Mouse (Mus musculus) embryonic facial prominence, embryonic 15.5 days (tissue): Measurements from ENCODE around the gene Dnajc15. TPM values are rescaled to one million over a fixed set of nuclear protein-coding genes. Genes with fewer than 3 reads are reported as not detected.

Experiments used
- ATAC-seq: fragments of 200-750 bp; cut with Nextera tagmentation; 2 replicates; pipeline ENCODE4 v1.8.0; 2017; ENCODE audit warnings: low read depth, moderate TSS enrichment; ENCODE audit not compliant: insufficient number of reproducible peaks, low FRiP score, low TSS enrichment
- H3K27ac ChIP-seq: fragments of 300-500 bp; sonication (generic); replicated peaks from 2 replicates; pipeline ENCODE4 v1.5.1; 2015; ENCODE audit warnings: mild to moderate bottlenecking, inconsistent platforms
- H3K27me3 ChIP-seq: fragments of 300-500 bp; sonication (generic); 2 replicates; pipeline ENCODE4 v1.6.1; 2015; ENCODE audit warnings: inconsistent platforms
- H3K36me3 ChIP-seq: fragments of 300-500 bp; sonication (generic); 2 replicates; pipeline ENCODE4 v1.6.1; 2015; ENCODE audit warnings: mild to moderate bottlenecking, inconsistent platforms
- H3K4me1 ChIP-seq: fragments of 300-500 bp; sonication (generic); 2 replicates; pipeline ENCODE4 v1.6.1; 2015; ENCODE audit warnings: inconsistent platforms
- H3K4me2 ChIP-seq: fragments of 300-500 bp; sonication (generic); replicated peaks from 2 replicates; pipeline ENCODE4 v1.6.1; 2015; ENCODE audit warnings: mild to moderate bottlenecking, inconsistent platforms
- H3K4me3 ChIP-seq: fragments of 300-500 bp; sonication (generic); replicated peaks from 2 replicates; pipeline ENCODE4 v1.5.1; 2015; ENCODE audit warnings: mild to moderate bottlenecking, inconsistent platforms
- H3K9ac ChIP-seq: fragments of 300-500 bp; sonication (generic); 2 replicates; pipeline ENCODE4 v1.6.1; 2015; ENCODE audit warnings: inconsistent platforms
- H3K9me3 ChIP-seq: fragments of 300-500 bp; sonication (generic); replicated peaks from 2 replicates; pipeline ENCODE4 v1.6.1; 2016; ENCODE audit warnings: inconsistent platforms
- WGBS: fragments of 180-500 bp; shearing (Covaris S2); methylation state at CpG from one replicate; pipeline ENCODE4 v1.1.7; 2015; 5-methylcytosine and 5-hydroxymethylcytosine counted together
- polyA plus RNA-seq: library from polyadenylated mRNA; unstranded; fragments of >200 nt; fragmentation: Nextera tagmentation; extraction: Ambion mirVana; gene quantifications from 2 replicates; pipeline ENCODE4 v1.2.1, GENCODE M21; 2015

Gene Dnajc15
- 97.3 and 102 TPM in 2 replicates for polyA plus RNA-seq

DNA sequence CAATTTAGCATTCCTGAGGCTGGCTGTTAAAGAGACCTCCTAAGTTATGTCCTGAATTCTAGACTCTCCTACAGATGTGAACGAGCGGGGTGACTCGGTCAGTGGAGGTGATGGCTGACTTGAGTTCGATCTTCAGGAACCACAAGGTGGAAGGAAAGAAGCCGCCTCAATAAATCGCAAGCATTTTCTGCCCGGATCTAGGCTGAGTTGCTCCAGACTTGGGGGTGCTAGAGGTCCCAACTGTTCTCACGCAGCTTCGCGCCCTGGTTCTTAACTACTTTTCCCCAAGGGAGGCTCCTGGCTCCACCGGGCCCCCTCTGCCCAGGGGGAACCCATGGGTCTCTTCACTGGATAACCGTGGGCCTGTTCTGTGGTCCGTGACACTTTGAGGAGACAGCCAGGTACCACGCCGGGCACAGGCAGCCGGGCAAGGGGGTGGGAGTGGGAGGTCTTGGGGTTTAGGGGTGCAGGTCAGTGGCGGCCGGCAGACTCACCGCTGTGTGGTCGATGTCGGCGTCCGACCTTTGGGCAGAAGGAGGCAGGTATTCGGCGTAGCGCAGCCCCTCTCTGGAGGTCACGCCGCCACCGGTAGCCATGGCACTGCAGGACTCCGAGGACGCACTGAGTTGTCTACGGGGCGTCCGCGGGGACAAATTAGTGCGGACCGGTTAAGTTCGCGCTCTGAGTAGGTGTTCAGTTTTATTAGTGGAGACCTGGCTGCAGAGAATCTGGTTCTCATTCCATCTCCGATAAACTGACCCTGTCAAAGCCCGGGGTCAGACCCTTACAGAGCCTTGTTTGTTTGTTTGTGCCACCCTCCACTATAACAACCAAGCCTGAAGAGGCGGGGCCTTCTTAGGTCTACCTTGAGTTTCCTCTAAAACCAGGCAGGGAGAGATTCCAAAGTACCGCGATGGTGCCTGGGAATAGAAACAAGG is at the start of gene Dnajc15:
Dnajc15 (minus strand) TSS at position 822 of the 938 bp plus-strand sequence.
- no peaks in the 10 kb centered on the region for H3K9me3 ChIP-seq
- 1% methylated on average over 44 of the region's 44 CpGs for WGBS
- ATAC-seq = peak; percentile 69

DNA sequence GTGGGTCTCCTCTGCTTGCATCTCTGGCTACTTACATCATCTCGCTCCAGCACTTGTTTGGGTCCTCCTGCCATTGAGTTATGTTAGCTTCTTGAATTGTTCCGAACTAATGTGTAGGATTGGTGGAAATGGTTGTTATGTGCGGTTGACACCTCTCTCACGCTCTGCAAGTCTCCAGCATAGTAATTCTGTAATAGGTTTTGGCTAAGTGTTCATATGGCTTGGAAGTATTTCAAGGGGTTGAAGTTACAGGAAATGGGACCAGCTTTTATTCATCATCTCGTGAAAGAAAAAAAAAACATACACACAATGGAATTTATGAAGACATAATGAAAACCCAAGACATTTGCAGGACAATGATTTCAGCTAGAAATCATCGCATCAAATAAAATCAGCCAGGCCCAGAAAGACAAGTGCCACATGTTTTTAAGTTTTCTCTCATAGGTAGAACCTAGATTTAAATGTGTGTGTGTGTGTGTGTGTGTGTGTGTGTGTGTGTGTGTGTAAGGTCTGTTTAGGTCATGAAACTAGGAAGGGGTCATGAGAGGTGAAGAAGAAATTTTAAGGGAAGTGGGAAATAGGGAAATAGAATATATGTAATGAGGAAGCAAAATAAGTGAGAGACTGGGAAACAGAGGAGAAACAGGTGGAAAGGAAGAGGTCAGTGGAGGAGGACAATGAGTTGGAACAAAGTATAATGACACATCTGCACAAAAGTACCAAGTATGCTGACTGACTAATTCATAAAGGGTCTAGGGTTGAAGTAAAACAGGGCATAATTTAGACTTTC is 48.3 kb upstream of the Dnajc15 start:
- no peak overlapping the region for H3K4me2 ChIP-seq
- no peaks in the 10 kb centered on the region for H3K27me3 ChIP-seq
- 0 out of 2 replicates have a peak overlapping the region, but pooled peaks have one; percentile 44 for H3K27ac ChIP-seq
- no peak overlapping the region for H3K4me3 ChIP-seq
- H3K36me3 ChIP-seq = no peaks in the 10 kb centered on the region
- 46% methylated on average over 6 of the region's 6 CpGs for WGBS
- peaks cover 8% of the 10 kb centered on the region; the same call in 1 of the 2 replicates for H3K4me1 ChIP-seq
- no peak for ATAC-seq
- no peaks in the 10 kb centered on the region for H3K9me3 ChIP-seq
- no peak overlapping the region for H3K9ac ChIP-seq

More for the DNA sequence above, at the start of gene Dnajc15:
- Histone ChIP-seq H3K4me3 (peak within 1 kb of the TSS; percentile 82), H3K36me3 (no peaks in the 10 kb centered on the region), H3K4me1 (peaks cover 3% of the 10 kb centered on the region; the same call in 1 of the 2 replicates), H3K27ac (no peak within 1 kb of the TSS), H3K4me2 (peak within 1 kb of the TSS; percentile 61), H3K27me3 (no peaks in the 10 kb centered on the region), H3K9ac (peak within 1 kb of the TSS; percentile 79)

DNA sequence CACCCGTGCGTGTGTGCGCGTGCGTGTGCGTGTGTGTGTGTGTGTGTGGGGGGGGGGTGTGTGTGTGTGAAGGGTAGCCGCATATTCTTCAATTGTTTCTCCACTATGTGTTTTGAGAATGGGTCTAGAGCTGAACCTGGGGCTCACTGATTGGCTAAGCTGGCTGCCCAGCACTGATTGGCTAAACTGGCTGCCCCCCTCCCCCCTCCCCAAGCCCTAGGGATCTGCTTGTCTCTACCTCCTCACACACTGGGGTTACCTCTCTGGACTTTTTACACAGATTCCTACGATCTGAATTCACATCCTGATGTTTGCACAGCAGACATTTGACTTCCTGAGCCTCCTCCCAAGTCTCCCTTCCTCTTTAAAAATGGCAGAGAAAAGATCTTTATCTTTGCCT is 46.7 kb upstream of the Dnajc15 start:
- no peak overlapping the region for H3K4me3 ChIP-seq
- H3K9ac ChIP-seq = no peak overlapping the region
- no peaks in the 10 kb centered on the region for H3K9me3 ChIP-seq
- ATAC-seq = no peak
- peaks cover 8% of the 10 kb centered on the region; the same call in 1 of the 2 replicates for H3K4me1 ChIP-seq
- no peaks in the 10 kb centered on the region for H3K27me3 ChIP-seq
- H3K4me2 ChIP-seq = no peak overlapping the region
- H3K27ac ChIP-seq = no peak overlapping the region
- H3K36me3 ChIP-seq = no peaks in the 10 kb centered on the region
- 92% methylated on average over 8 of the region's 8 CpGs for WGBS

DNA sequence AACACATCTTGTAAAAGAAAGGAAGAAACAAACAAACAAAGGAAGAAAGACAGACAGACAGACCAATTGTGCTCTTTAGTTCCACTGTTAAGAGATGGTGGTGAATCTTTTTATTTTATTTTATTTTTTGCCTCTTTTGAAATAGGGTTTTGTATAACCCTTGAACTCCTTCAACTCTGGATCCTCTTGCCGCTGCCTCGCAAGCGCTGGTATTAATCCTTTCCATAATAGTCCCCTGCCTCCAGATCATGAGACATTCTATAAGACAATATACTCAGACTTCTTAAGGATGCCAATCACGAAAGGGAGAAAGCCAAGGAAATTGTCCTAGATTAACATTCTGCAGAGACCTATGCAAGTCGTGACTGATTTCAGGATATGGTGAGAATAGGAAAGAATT is 40.9 kb upstream of the Dnajc15 start:
- WGBS = 86% methylated on average over 5 of the region's 5 CpGs
- H3K4me3 ChIP-seq = no peak overlapping the region
- H3K36me3 ChIP-seq = no peaks in the 10 kb centered on the region
- no peak overlapping the region for H3K9ac ChIP-seq
- no peak for ATAC-seq
- H3K4me2 ChIP-seq = no peak overlapping the region
- H3K27me3 ChIP-seq = no peaks in the 10 kb centered on the region
- no peak overlapping the region for H3K27ac ChIP-seq
- H3K4me1 ChIP-seq = no peaks in the 10 kb centered on the region
- no peaks in the 10 kb centered on the region for H3K9me3 ChIP-seq

DNA sequence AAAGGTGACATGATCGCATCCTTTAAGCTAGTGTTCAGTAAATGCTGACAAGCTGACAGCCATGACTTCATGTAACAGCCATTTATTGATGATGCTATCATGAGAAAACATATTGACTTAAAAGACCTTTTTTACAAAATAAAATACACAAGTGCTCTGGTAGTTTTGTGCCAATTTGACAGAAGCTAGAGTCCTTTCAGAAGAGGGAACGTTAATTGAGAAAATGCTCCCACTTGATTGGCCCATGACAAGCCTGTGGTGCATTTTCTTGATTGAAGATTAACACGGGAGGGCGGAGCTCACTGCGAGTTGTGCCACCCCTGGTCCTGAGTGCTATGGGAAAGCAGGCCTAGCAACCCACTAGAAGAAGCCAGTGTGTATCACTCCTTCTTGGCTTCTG is 31.7 kb upstream of the Dnajc15 start:
- Histone ChIP-seq H3K27me3 (no peaks in the 10 kb centered on the region), H3K9ac (no peak overlapping the region), H3K36me3 (no peaks in the 10 kb centered on the region), H3K27ac (no peak overlapping the region), H3K4me3 (no peak overlapping the region), H3K4me2 (no peak overlapping the region), H3K4me1 (no peaks in the 10 kb centered on the region), H3K9me3 (no peaks in the 10 kb centered on the region)
- no peak for ATAC-seq
- WGBS = 87% methylated on average over 5 of the region's 5 CpGs

DNA sequence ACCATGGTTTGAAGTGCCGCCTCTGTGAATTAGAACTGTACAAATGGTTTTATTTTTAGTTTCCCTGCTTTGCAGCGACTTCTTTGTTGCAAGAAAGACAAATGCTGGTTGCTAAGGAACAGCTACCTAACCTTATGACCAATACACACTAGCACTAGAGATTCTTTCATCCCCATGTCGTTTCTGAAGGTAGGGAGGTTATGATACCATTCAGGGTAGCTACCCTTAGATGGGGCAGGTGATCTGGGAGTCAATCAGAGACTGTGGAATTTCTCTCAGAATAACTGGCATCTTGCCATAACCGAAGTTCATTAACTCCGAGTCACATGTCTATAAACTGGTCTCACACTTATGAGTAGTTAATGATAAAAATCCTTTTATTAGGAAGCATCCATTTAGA is 30.5 kb upstream of the Dnajc15 start:
- H3K4me1 ChIP-seq = no peaks in the 10 kb centered on the region
- no peak overlapping the region for H3K9ac ChIP-seq
- ATAC-seq = no peak
- H3K36me3 ChIP-seq = no peaks in the 10 kb centered on the region
- no peaks in the 10 kb centered on the region for H3K9me3 ChIP-seq
- WGBS = 76% methylated on average over 5 of the region's 5 CpGs
- H3K4me2 ChIP-seq = no peak overlapping the region
- no peaks in the 10 kb centered on the region for H3K27me3 ChIP-seq
- H3K27ac ChIP-seq = no peak overlapping the region
- no peak overlapping the region for H3K4me3 ChIP-seq

DNA sequence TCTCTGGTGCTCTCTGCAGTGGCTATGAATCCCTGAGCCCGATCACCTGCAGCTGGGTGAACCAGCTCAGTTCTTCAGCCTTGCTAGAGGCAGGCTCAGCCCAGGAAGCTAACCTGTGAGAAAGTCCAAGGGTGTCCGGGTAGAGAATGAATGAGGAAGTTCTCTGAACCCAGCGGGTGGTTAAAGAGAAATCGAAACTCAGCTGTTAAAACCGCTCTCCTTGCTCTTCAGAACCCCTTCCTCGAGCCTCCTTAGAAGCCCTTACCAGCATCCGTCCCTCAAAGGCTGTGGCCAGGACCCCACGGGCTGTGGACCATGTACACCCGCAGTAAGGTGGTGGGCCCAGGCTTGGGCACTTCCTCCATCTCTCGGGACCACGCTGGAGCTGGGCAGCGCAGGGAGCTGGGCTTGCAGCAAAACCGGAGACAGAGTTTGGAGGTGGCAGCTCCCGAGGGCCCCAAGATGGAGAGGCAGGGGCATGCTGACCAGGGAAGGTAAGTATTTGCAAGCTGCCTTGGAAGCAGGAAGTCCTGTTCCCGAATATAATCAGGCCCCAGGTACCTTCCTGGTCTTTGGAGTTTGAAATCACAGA is 29.3 kb upstream of the Dnajc15 start, which contains the start of gene Epsti1:
Epsti1 (plus strand) TSS at position 69 of the 592 bp plus-strand sequence.
- Histone ChIP-seq H3K4me2 (no peak within 1 kb of the TSS; the same call in 1 of the 2 replicates), H3K27me3 (no peaks in the 10 kb centered on the region), H3K9me3 (no peaks in the 10 kb centered on the region), H3K27ac (no peak within 1 kb of the TSS), H3K36me3 (no peaks in the 10 kb centered on the region), H3K4me3 (no peak within 1 kb of the TSS), H3K9ac (no peak within 1 kb of the TSS), H3K4me1 (no peaks in the 10 kb centered on the region)
- 68% methylated on average over 15 of the region's 15 CpGs for WGBS
- ATAC-seq = no peak

DNA sequence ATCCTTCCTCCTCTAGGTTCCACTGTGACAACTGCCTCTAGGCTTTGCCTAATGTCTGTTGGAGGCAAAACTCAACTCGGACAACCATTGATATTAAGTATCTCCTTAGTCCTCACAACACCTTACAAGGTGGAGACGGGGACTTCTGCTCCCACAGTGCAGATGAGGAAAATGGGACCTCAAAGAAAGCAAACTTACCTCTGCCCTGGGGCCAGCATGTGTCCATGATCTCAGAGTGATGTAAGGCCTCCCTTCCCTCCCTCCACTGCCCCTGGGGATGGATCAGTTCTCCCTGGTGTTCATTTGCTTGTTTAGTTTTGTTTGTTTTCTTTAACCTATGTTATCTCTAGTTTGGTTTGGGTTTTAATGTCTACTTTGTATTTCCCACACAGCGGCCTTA is 27.6 kb upstream of the Dnajc15 start:
- ATAC-seq = no peak
- H3K27me3 ChIP-seq = no peaks in the 10 kb centered on the region
- H3K4me2 ChIP-seq = no peak overlapping the region
- WGBS = 85% methylated on average over 3 of the region's 3 CpGs
- H3K27ac ChIP-seq = no peak overlapping the region
- H3K4me3 ChIP-seq = no peak overlapping the region
- no peaks in the 10 kb centered on the region for H3K4me1 ChIP-seq
- H3K9ac ChIP-seq = no peak overlapping the region
- H3K36me3 ChIP-seq = no peaks in the 10 kb centered on the region
- H3K9me3 ChIP-seq = no peaks in the 10 kb centered on the region

DNA sequence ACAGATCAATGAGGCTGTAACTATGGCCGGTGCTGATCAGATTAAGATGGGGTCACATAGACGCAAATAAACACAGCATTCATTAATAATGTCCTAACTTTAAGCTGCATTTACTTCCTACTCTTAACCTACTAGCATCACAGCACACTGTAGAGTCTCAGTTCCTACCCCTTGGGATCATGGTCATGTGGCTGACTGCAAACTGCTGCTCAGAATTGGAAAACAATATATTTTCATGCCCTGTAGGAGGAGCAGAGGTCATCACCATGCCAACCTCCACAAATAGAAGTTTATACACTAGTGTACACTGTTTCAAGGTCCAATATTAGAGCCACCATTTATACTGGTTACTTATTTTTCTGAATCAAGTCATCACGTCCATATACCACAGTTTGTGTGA is 21.0 kb upstream of the Dnajc15 start:
- H3K36me3 ChIP-seq = no peaks in the 10 kb centered on the region
- H3K27ac ChIP-seq = no peak overlapping the region
- no peaks in the 10 kb centered on the region for H3K4me1 ChIP-seq
- H3K9ac ChIP-seq = no peak overlapping the region
- H3K4me3 ChIP-seq = no peak overlapping the region
- 87% methylated on average over 3 of the region's 3 CpGs for WGBS
- ATAC-seq = no peak
- H3K4me2 ChIP-seq = no peak overlapping the region
- H3K27me3 ChIP-seq = no peaks in the 10 kb centered on the region
- no peaks in the 10 kb centered on the region for H3K9me3 ChIP-seq

DNA sequence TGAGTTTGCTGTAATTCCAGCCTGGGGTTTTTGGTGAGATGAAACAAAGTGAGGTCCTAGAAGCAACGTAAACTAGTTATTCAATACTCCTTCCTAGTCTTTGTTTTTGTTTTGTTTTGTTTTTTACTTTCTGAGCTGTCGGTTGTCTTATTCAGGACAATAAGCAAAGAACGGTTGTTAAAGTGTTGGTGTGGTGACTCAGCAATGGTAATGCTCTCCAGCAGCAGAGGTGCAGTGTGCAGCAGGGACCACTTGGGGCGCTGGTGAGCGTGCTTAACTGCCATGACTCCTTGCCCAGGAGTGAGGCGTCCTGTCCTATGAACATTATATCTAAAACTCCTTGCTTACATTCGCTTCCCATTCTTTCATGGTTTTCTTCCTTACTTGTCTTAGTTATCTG is 15.0 kb upstream of the Dnajc15 start:
- no peak overlapping the region for H3K4me3 ChIP-seq
- H3K4me2 ChIP-seq = no peak overlapping the region
- H3K27me3 ChIP-seq = no peaks in the 10 kb centered on the region
- no peak for ATAC-seq
- H3K4me1 ChIP-seq = no peaks in the 10 kb centered on the region
- no peaks in the 10 kb centered on the region for H3K36me3 ChIP-seq
- 89% methylated on average over 7 of the region's 7 CpGs for WGBS
- H3K9me3 ChIP-seq = no peaks in the 10 kb centered on the region
- H3K27ac ChIP-seq = no peak overlapping the region
- H3K9ac ChIP-seq = no peak overlapping the region

DNA sequence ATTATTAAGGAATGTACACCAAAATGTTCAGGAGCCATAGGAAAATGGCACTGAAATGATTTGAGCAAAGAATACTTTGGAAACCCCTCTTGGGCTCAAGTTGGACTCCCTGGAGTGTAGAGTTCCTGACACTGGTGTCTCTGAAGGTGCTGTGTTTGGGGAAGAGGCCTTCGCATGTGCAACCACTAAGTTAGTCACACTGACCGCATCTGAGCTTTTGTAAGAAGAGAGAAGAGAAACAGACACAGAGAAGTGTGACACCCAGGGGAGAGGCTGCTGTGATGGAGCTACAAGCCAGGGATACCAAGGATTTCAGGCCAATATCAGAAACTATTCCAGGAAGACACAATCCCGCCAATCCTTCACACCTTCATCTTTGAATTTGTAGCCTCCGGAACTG is 12.0 kb upstream of the Dnajc15 start:
- no peaks in the 10 kb centered on the region for H3K27me3 ChIP-seq
- H3K9me3 ChIP-seq = no peaks in the 10 kb centered on the region
- H3K4me3 ChIP-seq = no peak overlapping the region
- 83% methylated on average over 4 of the region's 4 CpGs for WGBS
- no peak overlapping the region for H3K9ac ChIP-seq
- no peak overlapping the region for H3K4me2 ChIP-seq
- H3K4me1 ChIP-seq = no peaks in the 10 kb centered on the region
- no peak for ATAC-seq
- no peak overlapping the region for H3K27ac ChIP-seq
- no peaks in the 10 kb centered on the region for H3K36me3 ChIP-seq
